Mouse (Mus musculus) limb, embryonic 10.5 days (tissue): ENCODE measurements at regions not wholly inside any gene's neighbourhood (a gene's known extent, or its start where the extent isn't known, plus 50 kb on each side); places are given as distances from the start of the nearest gene placed in this dataset.
A peak's percentile ranks its signal among the peaks of the same experiment; 100 is the strongest.

Source experiments
- DNase-seq: peaks from one replicate; pipeline ENCODE4 v3.0.0-alpha.2; 2017; ENCODE audit warnings: low spot score
- H3K27ac ChIP-seq: fragments of 300-500 bp; sonication (generic); 2 replicates; pipeline ENCODE4 v1.5.1; 2016; ENCODE audit warnings: mild to moderate bottlenecking
- H3K27me3 ChIP-seq: fragments of 300-500 bp; sonication (generic); 2 replicates; pipeline ENCODE4 v1.6.1; 2016; ENCODE audit warnings: low read depth, mild to moderate bottlenecking; ENCODE audit not compliant: poor library complexity, severe bottlenecking
- H3K36me3 ChIP-seq: fragments of 300-500 bp; sonication (generic); 2 replicates; pipeline ENCODE4 v1.6.1; 2016; ENCODE audit warnings: mild to moderate bottlenecking, moderate library complexity
- H3K4me1 ChIP-seq: fragments of 300-500 bp; sonication (generic); 2 replicates; pipeline ENCODE4 v1.6.1; 2016
- H3K4me3 ChIP-seq: fragments of 300-500 bp; sonication (generic); 2 replicates; pipeline ENCODE4 v1.5.1; 2016; ENCODE audit warnings: mild to moderate bottlenecking, moderate library complexity
- H3K9me3 ChIP-seq: fragments of 300-500 bp; sonication (generic); replicated peaks from 2 replicates; pipeline ENCODE4 v1.6.1; 2016; ENCODE audit warnings: mild to moderate bottlenecking
- WGBS: fragments of 180-500 bp; shearing (Covaris S2); methylation state at CpG from one replicate; pipeline ENCODE4 v1.1.7; 2016; 5-methylcytosine and 5-hydroxymethylcytosine counted together

- no peaks in the 10 kb centered on the region for H3K36me3 ChIP-seq
- no peak overlapping the region for H3K27ac ChIP-seq
- H3K4me1 ChIP-seq = no peaks in the 10 kb centered on the region
- DNase-seq = no peak
- H3K9me3 ChIP-seq = no peaks in the 10 kb centered on the region
- no peaks in the 10 kb centered on the region for H3K27me3 ChIP-seq
- no peak overlapping the region for H3K4me3 ChIP-seq
- WGBS = 82% methylated on average over 2 of the region's 2 CpGs
These were observed 239.7 kb upstream of the Car10 start for GRCm38 (mm10) chr11:92858170-92858569.

- no peak overlapping the region for H3K4me3 ChIP-seq
- no peaks in the 10 kb centered on the region for H3K9me3 ChIP-seq
- no peaks in the 10 kb centered on the region for H3K36me3 ChIP-seq
- no peaks in the 10 kb centered on the region for H3K4me1 ChIP-seq
- WGBS = 55% methylated on average over 8 of the region's 8 CpGs
- H3K27me3 ChIP-seq = no peaks in the 10 kb centered on the region
- H3K27ac ChIP-seq = no peak overlapping the region
- DNase-seq = peak; percentile 42
These were observed 208.0 kb upstream of the Car10 start for GRCm38 (mm10) chr11:92889693-92890454.

GRCm38 (mm10) chr11:92899296-92899695, 198.5 kb upstream of the Car10 start:
- Histone ChIP-seq H3K27me3 (no peaks in the 10 kb centered on the region), H3K36me3 (no peaks in the 10 kb centered on the region)

More at GRCm38 (mm10) chr11:92899296-92899695, 198.5 kb upstream of the Car10 start:
- 55% methylated on average over 7 of the region's 7 CpGs for WGBS
- H3K4me1 ChIP-seq = peaks cover 6% of the 10 kb centered on the region
- H3K27ac ChIP-seq = no peak overlapping the region
- no peaks in the 10 kb centered on the region for H3K9me3 ChIP-seq
- no peak overlapping the region for H3K4me3 ChIP-seq
- no peak for DNase-seq
